Mouse (Mus musculus) left cerebral cortex, adult 11 months (tissue): Measurements from ENCODE around the gene Ndufa8.

Source experiments
- DNase-seq: peaks from one replicate; pipeline ENCODE4 v3.0.0; 2022; ENCODE audit warnings: low spot score

Ndufa8 gene

DNA sequence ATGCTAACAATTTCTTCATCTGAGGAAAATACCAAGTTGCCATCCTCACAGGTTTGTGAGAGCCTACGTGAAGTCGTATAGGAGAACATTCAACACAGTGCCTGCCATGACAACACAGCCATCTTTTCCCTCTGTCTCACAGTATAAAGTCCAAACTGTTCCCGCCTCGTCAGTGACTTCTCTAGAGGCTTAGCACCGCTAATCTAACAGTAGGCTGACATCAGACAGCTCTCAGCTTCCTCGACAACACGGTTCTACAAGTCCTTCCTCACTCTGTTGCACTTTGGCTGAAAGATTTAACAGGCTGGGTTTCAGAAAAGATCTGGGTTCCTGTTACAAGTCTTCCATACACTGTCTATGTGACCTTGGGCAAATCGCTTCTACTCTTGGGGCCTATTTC lies 1.0 kb downstream of the Ndufa8 start:
- DNase-seq, result no peak

DNA sequence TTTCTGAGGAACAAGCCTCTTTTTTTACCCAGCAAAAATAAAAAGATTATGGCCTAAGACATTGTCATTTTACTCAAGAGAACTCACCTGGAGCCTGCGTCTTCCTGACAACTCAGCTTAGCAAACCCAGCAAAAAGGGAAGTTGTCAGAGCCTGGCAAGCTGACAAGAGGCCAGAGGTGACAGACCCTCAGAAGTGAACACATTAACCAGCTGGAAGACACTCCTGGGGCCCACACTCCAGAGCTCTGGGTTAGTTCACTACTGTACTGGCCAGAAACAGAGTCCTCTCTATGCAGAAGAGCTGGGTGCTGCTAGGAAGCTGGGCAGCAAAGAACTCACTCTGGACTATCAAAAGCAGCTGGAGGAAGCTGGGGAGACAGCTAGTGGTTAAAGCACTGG lies 8.3 kb downstream of the Ndufa8 start:
- no peak for DNase-seq

DNA sequence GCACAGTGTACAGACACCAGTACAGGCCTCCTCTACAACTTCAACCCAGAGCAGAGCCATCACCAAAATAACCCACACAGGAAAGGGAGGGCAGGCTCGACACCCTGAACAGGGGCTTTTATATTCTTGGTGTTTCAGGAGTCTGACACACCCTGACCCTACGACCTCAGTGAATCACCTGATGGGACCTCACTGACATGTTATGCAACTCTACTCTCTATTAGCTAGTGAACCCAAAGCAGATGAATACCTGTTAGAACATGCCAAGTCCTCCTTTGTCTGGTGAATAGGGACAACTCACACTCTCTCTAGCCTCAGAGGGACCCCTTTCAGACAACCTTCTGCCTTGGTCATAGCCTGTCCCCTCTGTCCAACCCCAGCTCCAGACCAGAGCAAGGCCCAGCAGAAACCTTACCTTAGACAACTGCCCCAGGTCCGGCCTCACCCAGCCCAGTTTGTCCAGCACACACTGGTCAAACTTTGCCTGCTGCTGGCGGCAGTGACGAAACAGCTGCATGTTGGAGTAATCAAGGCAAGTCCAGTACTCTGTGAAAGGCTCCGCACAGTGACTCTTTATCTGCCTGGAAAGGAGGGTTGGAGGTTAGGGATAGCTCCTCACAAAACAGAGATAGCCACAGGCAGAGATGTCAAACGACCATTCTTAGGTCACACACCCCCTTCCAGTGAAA lies 9.8 kb downstream of the Ndufa8 start:
- DNase-seq, result no peak

- DNase-seq, result no peak
These were observed 13.7 kb downstream of the Ndufa8 start for GRCm38 (mm10) chr2:36035413-36036081.

- no peak for DNase-seq
These were observed 14.3 kb downstream of the Ndufa8 start for GRCm38 (mm10) chr2:36034898-36035297.

DNA sequence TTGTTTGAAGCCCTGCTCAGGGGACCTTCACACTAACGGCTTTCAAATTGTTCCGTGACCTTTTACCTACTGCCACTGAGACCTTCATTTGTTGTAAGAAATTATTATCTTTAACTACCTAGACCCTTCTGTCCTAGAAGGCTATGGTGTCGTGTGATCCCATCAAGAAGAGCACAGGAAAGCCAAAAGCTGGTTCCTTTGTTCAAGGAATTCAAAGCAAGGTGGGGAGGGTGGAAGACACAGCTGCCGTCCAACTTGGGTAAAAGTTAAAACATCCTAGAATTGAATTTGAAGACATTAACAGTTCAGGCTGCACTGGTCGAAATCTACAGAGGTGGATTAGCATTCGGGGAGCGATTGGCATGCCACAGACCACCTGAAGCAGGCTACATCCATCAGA lies 15.2 kb downstream of the Ndufa8 start:
- no peak for DNase-seq

DNA sequence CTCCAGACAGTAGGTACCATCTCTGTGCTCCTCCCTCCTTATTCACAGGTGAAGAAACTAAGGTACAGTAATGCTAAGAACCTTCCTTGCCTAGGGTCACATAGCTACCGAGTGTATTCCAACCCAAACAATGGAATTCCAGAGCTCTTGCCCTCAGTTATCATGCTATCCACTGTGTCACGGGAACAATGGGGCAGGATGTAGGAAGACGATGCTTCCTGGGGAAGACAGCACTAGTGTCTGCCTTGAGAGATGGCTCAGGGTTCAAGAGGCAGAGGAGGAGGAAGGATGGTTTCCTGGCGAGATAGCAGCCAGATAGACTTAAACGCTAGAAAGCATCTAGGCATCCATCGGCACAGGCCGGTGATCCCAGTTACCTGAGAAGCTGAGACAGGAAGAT lies 16.3 kb downstream of the Ndufa8 start:
- no peak for DNase-seq

GRCm38 (mm10) chr2:36023291-36023690 lies 25.9 kb downstream of the Ndufa8 start:
- no peak for DNase-seq

GRCm38 (mm10) chr2:36021385-36022159 lies 27.6 kb downstream of the Ndufa8 start:
- DNase-seq, result peak; percentile 60

DNA sequence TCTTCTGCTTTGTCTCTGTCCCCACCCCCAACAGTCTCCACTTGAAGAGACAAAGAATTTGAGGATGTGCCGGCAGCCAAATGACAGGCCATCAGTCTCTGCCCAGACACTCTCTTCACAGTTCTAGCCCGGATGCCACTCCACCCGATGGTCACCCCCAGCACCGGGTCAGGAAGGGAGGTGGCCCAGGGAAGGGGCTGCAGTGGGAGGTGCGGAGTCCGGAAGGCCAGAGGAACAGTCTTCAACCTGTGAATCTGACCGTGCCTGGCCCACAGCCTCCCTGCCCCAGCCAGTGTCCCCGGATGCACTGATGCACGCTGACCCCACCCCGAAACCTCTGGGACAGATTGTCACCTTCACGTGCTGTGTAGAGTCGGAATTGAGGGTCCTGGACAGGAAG lies 36.2 kb downstream of the Ndufa8 start:
- DNase-seq, result no peak

GRCm38 (mm10) chr2:36011331-36011825 lies 37.8 kb downstream of the Ndufa8 start:
- DNase-seq, result no peak

GRCm38 (mm10) chr2:36010579-36010978 lies 38.6 kb downstream of the Ndufa8 start:
- no peak for DNase-seq

DNA sequence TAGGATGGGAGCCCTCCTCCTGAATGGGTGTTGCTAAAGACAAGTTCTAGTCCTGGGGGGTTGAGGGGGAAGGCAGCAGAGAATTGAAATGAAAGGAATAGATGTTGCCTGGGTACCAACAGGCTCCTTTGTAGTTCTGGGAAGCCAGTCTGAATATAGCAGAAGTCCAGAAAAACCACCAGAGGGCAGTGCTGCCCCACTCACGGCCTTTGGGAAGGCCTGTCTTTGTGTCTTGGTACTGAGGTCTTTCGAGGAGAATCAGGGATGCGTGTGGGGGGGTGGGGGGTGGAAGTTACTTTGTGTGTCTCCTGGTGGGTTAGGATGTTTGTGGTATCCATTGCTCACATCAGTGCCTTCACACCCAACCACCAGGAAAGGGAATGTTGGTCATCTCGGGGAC lies 39.8 kb downstream of the Ndufa8 start:
- DNase-seq, result no peak

- DNase-seq, result no peak
These were observed 41.1 kb downstream of the Ndufa8 start for GRCm38 (mm10) chr2:36008071-36008470.

GRCm38 (mm10) chr2:36002188-36002587 lies 47.0 kb downstream of the Ndufa8 start:
- no peak for DNase-seq

- no peak for DNase-seq
These were observed 48.8 kb downstream of the Ndufa8 start for GRCm38 (mm10) chr2:36000390-36000789.

DNA sequence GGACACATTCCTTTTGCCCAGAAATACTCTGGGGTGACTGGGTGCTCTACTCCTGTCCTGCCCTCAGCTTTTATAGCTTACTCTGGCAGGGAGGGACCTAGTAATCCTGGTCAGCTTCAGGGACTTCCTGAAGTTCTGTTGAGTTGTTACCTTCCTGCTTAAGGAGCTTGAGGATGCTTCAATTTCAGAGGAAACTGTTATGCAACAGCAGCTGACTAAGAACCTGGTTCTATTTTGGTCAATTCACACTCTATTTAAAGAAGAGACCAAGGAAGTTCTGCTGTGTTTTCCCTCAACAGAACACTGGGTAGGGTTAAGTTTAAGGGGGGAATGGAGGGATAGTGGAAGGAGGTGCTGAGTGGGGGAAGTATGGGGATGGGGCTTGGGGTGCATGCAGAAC lies 50.0 kb downstream of the Ndufa8 start:
- DNase-seq, result no peak

GRCm38 (mm10) chr2:35998416-35998815 lies 50.8 kb downstream of the Ndufa8 start:
- no peak for DNase-seq

GRCm38 (mm10) chr2:35996753-35997152 lies 52.5 kb downstream of the Ndufa8 start:
- DNase-seq, result no peak

GRCm38 (mm10) chr2:35994303-35994702 lies 54.9 kb downstream of the Ndufa8 start:
- DNase-seq, result no peak

- no peak for DNase-seq
These were observed 55.7 kb downstream of the Ndufa8 start for GRCm38 (mm10) chr2:35993481-35993880.

GRCm38 (mm10) chr2:35992259-35992658 lies 56.9 kb downstream of the Ndufa8 start:
- DNase-seq, result no peak
